Mouse (Mus musculus): ENCODE results near the gene Krtap5-1.
"Not testable (repeated sequence)": the region's sequence is repeated elsewhere in the genome, so short reads cannot be mapped to it uniquely, and the experiment has no call there.

Krtap5-1 gene

DNA sequence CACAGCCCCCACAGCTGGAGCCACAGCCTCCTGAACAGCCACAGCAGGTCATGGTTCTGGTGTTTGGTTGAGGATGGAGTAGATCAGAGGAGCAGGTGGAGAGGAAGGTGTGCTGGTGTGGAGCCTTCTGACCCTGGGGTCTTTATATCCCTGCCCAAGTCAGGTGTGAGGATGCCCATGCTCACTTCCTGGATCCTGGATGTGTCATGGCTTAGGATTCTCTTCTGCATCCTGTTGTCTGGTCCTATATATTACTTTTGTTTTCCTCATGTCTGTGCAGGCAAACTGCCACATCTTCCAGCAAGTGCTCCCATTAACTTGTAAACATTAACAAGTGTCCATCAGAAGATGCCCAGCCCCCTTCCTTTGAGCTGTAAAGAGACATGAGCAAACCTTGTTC lies at the start of gene Krtap5-1:
Gene Krtap5-1 (minus strand): TSS at position 101 of the 400 bp plus-strand sequence.
- DNase-seq (ENCODE audit: low spot score in 2 of 2) = not testable (repeated sequence)

DNA sequence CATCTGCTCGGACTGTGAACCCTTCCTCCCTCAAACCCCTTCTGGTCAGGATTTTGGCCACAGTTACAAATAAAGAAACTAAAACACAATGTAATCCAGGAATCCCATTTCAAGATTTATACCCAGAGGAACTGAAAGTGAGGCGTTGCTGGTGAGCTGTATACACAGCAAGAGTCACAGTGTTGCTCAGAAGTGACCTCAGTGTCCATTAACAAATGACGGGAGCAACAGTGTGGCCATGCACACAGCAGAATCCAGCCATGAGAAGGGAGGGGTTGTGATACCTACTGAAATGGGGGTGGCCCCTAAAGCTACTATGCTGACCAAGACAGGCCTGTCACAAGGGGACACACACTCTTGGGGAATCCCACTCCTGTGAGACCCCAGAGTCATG lies 45.3 kb upstream of the Krtap5-1 start:
- DNase-seq (ENCODE audit: low spot score in 2 of 2) = no peak

DNA sequence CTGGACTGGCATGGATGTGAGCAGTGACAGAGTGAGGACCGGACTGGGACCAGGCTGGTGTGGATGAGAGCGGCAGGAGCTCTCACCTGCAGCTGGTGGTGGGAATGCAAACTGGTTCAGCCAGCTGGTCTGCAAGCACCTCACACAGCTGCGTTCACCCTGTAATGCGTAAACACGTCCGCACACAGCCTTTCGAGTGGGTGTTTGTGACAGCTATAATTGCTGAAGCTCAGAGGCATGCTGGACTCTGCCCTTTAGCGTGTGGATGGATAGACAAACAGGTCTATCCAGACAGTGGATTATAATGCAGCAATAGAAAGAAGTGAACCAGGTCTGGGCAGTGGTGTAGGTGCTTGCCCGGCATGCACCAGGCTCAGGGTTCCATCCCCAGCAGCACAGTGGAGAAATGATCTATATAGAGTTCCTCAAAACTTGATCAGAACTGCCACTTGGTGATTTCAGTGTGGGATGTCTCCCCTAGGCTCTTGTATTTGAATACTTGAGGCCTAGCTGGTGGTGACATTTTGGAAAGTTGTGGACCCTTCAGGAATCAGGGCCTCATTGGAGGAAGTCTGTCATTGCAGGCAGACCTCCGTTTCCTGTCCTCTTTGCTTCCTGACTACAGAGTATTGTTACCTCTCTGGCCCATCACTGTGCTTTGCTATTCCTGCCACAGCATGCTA lies 44.8 kb upstream of the Krtap5-1 start:
- DNase-seq (ENCODE audit: low spot score in 2 of 2) = no peak

DNA sequence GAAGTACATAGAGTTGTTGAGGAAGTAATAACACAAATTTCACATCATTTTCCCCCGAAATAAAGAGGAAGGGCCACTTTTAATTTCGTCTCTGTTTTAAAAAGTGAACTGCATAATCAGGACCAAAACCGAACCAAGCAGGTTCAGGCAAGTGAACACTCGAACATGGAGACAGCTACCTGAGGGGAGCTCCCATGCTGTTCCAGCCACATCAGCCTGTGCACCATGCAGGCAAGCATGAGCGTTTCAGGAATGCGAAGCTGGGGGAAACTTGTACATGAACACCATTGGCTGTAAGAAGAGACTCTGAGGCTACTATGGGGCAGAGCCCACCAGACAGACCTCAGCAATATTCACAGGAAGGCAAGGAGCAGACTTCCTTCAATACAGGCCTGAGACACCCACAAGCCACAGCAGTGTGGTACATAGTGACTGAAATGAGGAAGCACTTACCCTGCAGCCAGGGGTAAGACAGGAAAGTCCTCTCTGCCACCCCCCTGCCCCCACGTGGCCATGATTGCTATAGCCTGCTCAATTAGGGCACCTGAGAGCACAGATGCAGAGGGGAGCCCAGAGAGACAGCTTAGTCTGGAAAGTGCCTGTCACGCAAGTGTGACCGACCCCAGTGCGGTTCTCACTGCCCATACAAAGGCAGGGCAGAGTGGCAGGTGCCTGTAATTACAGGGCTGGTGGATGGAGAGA lies 43.5 kb upstream of the Krtap5-1 start:
- DNase-seq (ENCODE audit: low spot score in 2 of 2) = peak in 1 of 2 experiments; percentile 44

DNA sequence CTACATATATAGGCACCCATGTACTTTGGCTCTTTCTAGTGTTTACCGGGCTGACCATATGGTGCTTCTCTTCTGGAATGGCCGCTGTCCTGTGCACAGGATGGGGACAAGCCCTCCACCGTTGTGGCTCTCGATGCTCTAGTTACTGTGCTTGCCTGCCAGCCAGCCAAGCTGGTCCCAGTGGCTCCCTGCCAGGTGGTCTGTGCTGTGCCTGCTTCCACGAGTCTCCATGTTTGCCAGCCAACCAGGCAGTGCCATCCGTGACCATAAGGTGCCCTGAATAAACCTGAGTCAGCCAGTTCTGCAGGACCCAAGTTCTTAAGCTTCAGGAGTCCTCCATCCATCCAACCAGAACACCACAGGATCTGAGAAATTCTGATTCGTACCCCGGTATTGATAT lies 38.2 kb upstream of the Krtap5-1 start:
- DNase-seq (ENCODE audit: low spot score in 2 of 2) = no peak

DNA sequence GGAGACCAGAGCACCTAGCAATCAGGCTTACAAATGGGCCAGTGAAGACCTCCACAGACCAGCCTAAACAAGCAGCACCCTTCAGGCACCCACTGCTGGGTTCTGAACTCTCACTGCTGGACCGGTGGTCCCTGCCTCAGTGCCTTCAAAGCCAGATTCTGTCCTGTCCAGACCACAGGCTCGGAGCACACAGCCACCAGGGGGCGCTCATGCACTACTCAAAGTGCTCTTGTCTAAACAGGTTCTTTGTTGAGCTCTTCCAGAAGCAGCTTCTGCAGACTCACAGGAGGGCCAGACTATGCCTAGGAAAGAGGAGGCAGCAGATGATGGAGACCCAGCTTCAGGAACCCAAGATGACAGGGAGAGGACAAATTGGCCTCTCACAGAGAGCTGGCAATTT lies 37.3 kb upstream of the Krtap5-1 start:
- DNase-seq (ENCODE audit: low spot score in 2 of 2) = peak; percentile 68 to 86

DNA sequence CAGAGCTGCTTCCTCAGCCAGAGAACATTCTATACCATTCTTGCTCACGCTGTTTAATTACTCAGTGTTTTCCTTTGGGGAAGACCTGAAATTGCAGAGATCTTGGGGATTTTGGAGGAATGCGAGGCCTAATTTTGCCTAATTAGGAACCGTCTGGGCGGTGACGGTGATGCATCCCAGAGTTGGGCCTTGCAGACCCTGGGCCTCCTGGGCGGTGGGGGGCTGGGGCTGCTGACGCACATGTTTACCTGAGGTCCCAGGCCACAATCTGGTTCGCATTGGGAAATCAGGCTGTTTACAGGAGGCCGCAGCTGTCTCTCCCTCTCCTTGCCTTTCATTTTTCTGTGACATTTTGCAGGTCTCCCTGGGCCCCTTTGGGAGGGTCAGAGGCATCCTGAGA lies 35.8 kb upstream of the Krtap5-1 start:
- DNase-seq (ENCODE audit: low spot score in 2 of 2) = not testable (repeated sequence)

DNA sequence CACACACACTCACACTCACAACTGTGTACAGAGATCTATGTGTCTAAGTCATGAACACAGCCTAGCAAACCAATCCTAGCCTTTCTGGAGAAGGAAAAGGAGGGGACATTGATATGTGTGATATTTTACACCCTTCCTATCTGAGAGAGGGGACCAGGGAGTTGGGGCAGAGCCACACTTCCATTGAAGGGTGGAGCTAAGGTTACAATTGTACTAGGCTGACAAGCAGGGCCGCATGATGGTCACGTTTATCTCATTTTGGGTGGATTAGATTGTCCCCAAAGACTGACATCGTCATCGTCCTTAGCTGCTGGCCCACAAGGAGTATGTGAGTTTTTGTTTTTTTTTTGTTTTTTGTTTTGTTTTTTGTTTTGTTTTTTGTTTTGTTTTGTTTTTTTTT lies 34.4 kb upstream of the Krtap5-1 start:
- DNase-seq (ENCODE audit: low spot score in 2 of 2) = no peak

DNA sequence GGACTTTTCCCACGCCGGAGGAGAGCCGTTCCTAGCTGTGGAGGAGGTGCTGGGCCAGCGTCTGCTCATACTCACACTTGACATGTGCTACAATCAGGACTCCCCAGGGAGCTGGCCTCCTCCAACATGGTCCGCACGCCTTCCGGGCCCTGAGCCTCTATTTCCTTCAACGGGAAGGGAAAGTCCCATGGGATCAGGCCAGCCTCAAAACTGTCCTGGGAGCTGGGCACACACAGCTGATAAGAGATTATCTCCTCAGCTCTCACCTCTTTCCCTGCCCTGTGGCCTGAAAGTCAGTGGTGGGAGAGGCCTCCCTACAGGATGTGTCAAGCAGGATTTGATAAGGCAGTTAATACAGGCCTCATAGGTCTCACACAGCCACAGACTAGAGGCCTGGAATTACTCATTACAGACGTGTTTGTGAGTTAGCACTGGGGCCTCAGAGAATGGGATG lies 33.4 kb upstream of the Krtap5-1 start:
- DNase-seq (ENCODE audit: low spot score in 2 of 2) = no peak

DNA sequence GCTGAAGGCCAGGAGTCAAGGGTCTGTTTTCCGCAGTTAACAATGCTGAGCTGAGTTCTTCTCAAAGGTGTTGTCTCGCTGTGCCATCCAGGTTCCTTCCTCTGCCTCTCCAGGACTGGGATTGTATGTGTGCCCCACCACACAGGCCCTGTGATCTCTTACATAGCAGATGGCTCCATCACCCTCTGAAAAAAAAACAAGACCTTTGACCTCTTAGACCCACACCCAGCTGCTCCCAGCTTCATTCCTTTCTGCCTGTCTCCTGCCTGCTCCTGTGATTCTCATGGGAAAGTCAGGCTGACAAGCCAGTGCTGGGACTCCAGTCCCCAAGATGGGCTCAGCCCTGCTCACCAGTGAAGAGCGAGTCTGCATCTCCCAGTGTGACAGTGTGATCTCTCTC lies 31.6 kb upstream of the Krtap5-1 start:
- no peak for DNase-seq (ENCODE audit: low spot score in 2 of 2)

DNA sequence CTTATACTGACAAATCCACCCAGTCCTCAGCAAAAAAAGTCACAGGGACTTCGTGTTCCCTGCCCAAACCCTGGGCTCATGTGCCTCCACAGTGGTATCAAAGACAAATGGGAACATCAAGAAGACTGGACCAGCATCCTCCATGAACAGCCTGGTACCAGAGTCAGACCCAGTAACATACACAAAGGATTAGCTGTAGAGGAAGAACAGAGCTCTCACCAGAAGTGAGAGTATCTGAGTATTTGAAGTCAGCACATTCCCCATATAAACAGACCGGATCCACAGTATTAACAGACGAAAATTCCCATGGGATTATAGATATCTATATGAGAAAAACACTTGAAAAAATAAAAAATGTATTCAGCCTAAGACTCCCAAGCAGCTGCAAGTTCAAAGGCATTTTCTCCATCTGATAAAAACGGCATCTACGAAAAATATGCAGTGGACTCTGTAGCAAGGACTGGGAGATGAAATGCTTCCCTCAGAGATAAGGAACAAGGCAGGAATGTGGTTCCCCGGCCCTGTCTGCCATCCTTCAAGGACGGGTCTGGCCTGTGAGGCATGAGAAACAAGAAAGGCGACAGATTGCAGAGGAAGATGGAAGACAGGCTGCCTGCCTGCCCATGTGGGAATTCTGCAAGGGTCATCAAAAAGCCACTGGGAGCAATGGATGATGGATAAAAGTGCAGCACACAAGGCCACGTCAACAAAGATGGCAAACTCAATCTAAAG lies 30.0 kb upstream of the Krtap5-1 start:
- no peak for DNase-seq (ENCODE audit: low spot score in 2 of 2)

DNA sequence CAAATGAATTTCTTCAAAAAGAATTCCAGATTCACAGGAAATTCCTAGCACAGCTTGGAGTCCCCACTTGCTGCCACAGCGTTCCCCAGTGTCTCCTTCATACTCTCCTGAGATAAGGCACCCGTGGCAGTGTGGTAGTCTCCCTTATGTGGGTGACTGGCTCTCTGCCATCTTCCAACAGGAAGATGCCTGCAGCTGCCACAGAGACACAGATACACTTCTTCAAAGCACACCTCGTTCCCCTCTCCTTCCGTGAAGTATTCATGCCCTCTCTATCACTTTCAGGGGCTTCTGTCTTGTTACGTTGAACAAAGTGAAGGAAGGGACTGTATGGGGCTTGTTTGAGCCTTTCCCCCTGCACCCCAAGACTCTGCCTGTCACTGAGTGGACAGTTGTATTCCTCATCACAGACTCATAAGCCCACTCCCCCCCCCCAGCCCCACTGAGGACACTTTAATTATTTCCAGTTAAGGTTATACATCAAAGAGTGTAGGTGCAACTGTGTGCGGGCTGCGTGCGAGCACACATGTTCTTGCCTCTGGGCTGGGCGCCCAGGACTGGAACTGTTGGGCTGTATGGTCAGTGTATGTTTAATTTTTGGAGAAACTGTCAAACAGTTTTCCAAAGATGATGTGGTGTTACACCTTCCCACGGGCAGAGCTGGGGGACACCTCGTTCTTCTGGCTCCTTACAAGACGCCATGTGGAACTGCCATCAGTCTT lies 26.6 kb upstream of the Krtap5-1 start:
- DNase-seq (ENCODE audit: low spot score in 2 of 2) = no peak

DNA sequence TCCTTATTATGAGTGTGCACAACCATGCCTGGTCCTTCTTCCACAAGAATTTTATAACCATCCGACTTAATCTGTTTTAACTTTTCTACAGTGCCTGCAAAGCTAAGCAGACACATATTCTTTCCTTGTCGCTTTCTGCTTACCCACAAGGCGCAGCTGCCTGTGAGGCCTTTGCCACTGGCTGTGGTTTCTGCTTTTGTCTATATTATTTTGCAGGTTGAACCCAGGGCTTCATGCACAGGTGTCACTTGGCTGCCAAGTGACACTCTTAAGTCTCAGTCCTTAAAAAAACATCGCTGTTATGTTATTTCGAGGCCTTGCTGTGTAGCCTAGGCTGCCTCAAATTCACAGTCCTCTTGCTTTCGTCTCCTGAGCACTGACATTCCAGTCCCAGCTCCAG lies 25.7 kb upstream of the Krtap5-1 start:
- DNase-seq (ENCODE audit: low spot score in 2 of 2) = no peak

DNA sequence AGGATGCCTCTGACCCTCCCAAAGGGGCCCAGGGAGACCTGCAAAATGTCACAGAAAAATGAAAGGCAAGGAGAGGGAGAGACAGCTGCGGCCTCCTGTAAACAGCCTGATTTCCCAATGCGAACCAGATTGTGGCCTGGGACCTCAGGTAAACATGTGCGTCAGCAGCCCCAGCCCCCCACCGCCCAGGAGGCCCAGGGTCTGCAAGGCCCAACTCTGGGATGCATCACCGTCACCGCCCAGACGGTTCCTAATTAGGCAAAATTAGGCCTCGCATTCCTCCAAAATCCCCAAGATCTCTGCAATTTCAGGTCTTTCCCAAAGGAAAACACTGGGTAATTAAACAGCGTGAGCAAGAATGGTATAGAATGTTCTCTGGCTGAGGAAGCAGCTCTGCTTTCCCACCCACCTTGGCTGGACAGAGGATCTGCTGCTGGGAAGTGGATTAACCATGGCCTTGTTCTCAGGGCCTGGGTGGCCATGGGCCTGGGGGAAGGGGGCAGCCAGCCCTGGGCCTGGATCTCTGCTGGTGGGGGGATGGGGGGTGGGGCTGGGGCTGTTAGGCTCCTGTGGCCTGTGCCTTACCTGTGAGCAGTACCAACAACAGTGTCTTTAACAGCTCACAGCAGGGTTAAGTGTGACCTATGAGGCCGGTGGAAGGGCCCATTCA lies 24.9 kb upstream of the Krtap5-1 start:
- DNase-seq (ENCODE audit: low spot score in 2 of 2) = not testable (repeated sequence)

DNA sequence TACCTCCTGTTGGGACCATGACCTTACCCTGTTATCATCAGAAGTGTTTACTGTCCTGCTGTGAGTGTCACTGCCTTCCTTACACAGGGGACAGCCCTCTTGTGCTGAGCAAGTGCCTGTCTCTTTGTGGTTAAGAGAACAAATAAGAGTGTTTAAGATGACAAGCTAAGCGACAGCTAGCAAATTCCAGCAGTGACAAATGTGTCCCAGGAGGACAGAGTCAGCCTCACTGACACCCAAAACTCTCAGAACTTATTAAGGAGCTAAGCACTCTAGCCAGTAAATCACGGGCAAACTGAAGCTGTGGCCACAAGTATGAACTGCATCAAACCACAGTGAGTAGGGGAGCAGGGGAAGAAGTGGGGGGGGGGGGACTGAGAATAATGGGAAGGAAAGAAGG lies 24.0 kb upstream of the Krtap5-1 start:
- DNase-seq (ENCODE audit: low spot score in 2 of 2) = no peak

DNA sequence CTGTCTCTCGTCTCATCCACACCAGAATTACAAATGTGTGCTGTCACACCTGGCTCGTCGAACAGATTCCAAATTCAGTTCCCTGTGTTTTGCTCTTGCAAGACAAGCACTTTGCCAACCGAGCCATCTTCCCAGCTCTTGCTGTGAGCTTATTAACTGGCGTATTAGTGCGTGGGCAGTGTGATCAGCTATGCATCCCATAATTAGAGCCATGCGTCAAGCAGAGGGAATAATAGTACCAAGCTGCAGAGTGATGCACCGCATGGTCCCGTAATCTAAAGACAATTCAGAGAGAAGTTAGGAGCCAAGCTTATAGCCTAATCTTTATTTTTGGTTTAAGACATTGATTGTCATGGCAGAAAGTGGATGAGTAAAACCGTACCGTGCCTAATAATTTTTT lies 22.2 kb upstream of the Krtap5-1 start:
- no peak for DNase-seq (ENCODE audit: low spot score in 2 of 2)

DNA sequence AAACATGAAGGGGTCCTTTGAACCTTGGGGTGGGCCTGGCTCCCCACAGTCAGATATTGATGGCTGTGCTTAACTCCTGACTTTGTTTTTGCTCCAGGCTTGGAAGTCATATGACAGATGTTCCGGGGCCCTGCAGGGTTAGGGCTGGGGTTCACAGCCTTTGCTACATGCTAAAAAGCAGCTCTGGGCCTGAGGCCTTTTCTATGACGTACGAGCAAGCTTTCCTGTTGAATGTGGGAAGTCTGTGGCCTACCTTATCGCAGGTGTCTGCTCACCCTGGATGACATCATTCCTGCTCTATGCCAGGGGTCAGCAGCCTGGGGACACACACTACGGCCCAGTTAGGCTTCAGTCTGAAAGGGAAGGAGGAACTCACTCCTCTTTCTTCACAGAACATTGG lies 20.3 kb upstream of the Krtap5-1 start:
- no peak for DNase-seq (ENCODE audit: low spot score in 2 of 2)

DNA sequence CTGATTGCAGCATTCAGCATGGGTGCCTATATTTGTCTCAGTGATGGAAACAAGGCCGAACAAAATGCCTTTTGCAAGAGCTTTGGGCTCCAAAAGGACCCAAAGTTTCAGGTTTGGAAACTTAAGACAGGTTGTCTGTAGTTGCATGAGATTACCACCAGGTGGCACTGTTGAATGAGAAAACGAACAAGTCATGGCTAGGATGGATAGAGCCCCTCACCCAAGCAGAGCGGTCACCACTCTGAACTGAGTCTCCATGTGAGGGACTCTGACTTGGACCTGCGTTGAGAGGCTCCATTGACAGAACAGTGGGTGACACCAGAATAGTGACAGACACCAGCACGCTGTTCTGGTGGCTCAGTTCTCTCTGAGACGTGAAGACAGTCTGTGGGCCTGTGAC lies 19.6 kb upstream of the Krtap5-1 start:
- peak in 1 of 2 experiments; percentile 29 for DNase-seq (ENCODE audit: low spot score in 2 of 2)

DNA sequence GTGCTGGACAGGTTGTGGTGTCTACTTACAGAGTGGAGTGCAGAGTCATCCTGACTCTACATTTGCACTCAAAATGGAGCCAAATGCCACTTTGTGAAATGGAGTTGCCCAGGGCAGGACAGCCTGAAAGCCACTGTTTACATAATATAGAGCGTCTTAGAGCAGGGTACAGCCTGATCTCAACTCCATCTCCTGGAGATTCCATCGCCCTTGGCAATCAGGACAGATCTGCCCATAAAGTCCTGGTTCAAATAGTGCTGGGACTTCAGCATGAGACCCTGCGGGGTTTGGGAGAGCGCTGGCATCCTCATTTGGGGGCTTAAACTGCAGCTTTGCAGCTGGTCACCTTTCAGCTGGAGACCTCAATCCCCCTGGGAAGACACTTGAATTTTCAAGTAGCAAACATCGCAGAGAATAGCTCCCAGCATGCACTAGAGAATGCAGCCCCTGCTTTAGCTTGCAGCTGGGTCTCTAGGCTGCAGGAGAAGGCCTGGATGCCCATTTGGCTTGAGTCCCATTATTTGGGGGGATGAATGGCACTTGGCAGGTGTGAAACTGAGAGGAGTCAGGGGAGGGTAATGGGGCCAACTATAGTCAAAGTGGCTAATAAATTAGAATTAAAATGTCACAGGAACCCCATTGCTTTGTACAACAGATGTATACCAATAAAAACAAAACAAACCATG lies 17.8 kb upstream of the Krtap5-1 start:
- no peak for DNase-seq (ENCODE audit: low spot score in 2 of 2)

DNA sequence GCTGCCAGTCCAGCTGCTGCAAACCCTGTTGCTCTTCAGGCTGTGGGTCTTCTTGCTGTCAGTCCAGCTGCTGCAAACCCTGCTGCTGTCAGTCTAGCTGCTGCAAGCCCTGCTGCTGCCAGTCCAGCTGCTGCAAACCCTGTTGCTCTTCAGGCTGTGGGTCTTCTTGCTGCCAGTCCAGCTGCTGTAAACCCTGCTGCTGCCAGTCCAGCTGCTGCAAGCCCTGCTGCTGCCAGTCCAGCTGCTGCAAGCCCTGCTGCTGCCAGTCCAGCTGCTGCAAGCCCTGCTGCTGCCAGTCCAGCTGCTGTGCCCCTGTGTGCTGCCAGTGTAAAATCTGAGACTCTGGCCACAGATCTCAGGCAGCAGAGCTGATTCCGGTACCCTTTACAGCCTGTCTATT lies 7.0 kb upstream of the Krtap5-1 start:
- DNase-seq (ENCODE audit: low spot score in 2 of 2) = not testable (repeated sequence)

DNA sequence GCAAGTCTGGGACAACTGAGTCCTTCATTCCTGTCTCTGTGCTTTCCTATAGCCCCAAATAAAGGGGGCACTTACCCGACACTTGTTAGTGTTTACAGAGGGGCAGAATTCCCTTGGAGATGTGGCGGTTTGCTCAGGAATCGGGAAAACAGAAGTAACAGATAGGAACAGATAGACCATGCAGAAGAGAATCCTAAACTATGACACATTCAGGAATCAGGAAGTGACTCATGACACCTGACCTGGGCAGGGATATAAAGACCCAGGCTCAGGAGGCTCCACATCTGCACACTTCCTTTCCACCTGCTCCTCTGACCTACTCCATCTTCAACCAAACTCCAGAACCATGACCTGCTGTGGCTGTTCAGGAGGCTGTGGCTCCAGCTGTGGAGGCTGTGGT lies 6.3 kb upstream of the Krtap5-1 start, which contains the start of gene Krtap5-4:
Gene Krtap5-4 (plus strand): TSS at position 301 of the 400 bp plus-strand sequence.
- no peak for DNase-seq (ENCODE audit: low spot score in 2 of 2)

Measured in frontal cortex, postnatal 10 days (tissue).